Mouse (Mus musculus) liver, embryonic 14.5 days (tissue): ENCODE results near the gene Rmi2. TPM values are rescaled to one million over a fixed set of nuclear protein-coding genes. Genes with fewer than 3 reads are reported as not detected.

Experiments used
- ATAC-seq: fragments of 200-750 bp; cut with Nextera tagmentation; 2 replicates; pipeline ENCODE4 v1.8.0; 2017; ENCODE audit warnings: moderate number of reproducible peaks, mild to moderate bottlenecking, moderate library complexity; ENCODE audit not compliant: insufficient read depth
- DNase-seq, 3 experiments: peaks; one replicate each; pipeline ENCODE4 v3.0.0-alpha.2; 2012 to 2013; ENCODE audit warnings: low read depth in 3 of 3, low spot score in 3 of 3
- H3K27ac ChIP-seq: fragments of 300-500 bp; sonication (generic); 2 replicates; pipeline ENCODE4 v1.5.1; 2014; ENCODE audit warnings: moderate library complexity, mild to moderate bottlenecking, control low read depth, inconsistent platforms
- H3K27me3 ChIP-seq: fragments of 300-500 bp; sonication (generic); 2 replicates; pipeline ENCODE4 v1.6.1; 2014; ENCODE audit warnings: mild to moderate bottlenecking, low read length, moderate library complexity; ENCODE audit not compliant: control insufficient read depth, insufficient read depth
- H3K36me3 ChIP-seq: fragments of 300-500 bp; sonication (generic); replicated peaks from 2 replicates; pipeline ENCODE4 v1.6.1; 2014; ENCODE audit warnings: low read depth; ENCODE audit not compliant: control insufficient read depth, insufficient read depth
- H3K4me1 ChIP-seq, 2 experiments: fragments of 200-500 bp in 1 of 2; fragments of 300-500 bp in 1 of 2; sonication (generic) in 1 of 2; replicated peaks; 2 replicates each; pipeline ENCODE4 v1.6.1; 2012 to 2014; ENCODE audit warnings: antibody characterized with exemption in 1 of 2, inconsistent platforms in 1 of 2, low read length in 1 of 2; ENCODE audit not compliant: control insufficient read depth in 2 of 2, insufficient read depth in 2 of 2
- H3K4me2 ChIP-seq: fragments of 300-500 bp; sonication (generic); 2 replicates; pipeline ENCODE4 v1.6.1; 2014; ENCODE audit warnings: low read depth, mild to moderate bottlenecking, control low read depth, moderate library complexity
- H3K4me3 ChIP-seq, 2 experiments: fragments of 200-500 bp in 1 of 2; fragments of 300-500 bp in 1 of 2; sonication (generic) in 1 of 2; 2 replicates each; pipeline ENCODE4 v1.5.1; 2012 to 2014; ENCODE audit warnings: low read depth in 2 of 2, low read length in 2 of 2, mild to moderate bottlenecking in 2 of 2, control low read depth in 1 of 2, inconsistent platforms in 1 of 2, moderate library complexity in 1 of 2; ENCODE audit not compliant: insufficient read depth in 1 of 2
- H3K9ac ChIP-seq: fragments of 300-500 bp; sonication (generic); replicated peaks from 2 replicates; pipeline ENCODE4 v1.6.1; 2014; ENCODE audit warnings: mild to moderate bottlenecking, control low read depth, moderate library complexity
- H3K9me3 ChIP-seq: fragments of 300-500 bp; sonication (generic); 2 replicates; pipeline ENCODE4 v1.6.1; 2016; ENCODE audit warnings: low read length, mixed read lengths; ENCODE audit not compliant: control insufficient read depth
- CTCF ChIP-seq: IDR thresholded peaks from 2 replicates; pipeline ENCODE4 v1.5.1; 2016; ENCODE audit warnings: antibody characterized with exemption, low read depth, control low read depth
- EP300 ChIP-seq: IDR thresholded peaks from 2 replicates; pipeline ENCODE4 v1.6.1; 2016; ENCODE audit warnings: antibody characterized with exemption, low read depth
- WGBS: fragments of 180-500 bp; shearing (Covaris S2); extraction: QIAGEN DNeasy Blood & Tissue Kit; methylation state at CpG from one replicate; pipeline ENCODE4 v1.1.7; 2014; ENCODE audit not compliant: insufficient replicate concordance; 5-methylcytosine and 5-hydroxymethylcytosine counted together
- polyA plus RNA-seq, 2 experiments: library from polyadenylated mRNA; depleted of rRNA in 1 of 2; stranded (reverse) in 1 of 2; unstranded in 1 of 2; fragments of >200 nt; fragmentation: Nextera tagmentation in 1 of 2; extraction: Ambion mirVana in 1 of 2; gene quantifications; 2 replicates each; pipeline versions ENCODE4 v1.2.1 to v1.2.3; 2012 to 2014

The Rmi2 gene
- polyA plus RNA-seq (2012; rRNA removed) = 2.6 and 2.9 TPM in 2 replicates
- 1.3 TPM in 2 replicates for polyA plus RNA-seq (2014; fragmentation: Nextera tagmentation; extraction: Ambion mirVana)

DNA sequence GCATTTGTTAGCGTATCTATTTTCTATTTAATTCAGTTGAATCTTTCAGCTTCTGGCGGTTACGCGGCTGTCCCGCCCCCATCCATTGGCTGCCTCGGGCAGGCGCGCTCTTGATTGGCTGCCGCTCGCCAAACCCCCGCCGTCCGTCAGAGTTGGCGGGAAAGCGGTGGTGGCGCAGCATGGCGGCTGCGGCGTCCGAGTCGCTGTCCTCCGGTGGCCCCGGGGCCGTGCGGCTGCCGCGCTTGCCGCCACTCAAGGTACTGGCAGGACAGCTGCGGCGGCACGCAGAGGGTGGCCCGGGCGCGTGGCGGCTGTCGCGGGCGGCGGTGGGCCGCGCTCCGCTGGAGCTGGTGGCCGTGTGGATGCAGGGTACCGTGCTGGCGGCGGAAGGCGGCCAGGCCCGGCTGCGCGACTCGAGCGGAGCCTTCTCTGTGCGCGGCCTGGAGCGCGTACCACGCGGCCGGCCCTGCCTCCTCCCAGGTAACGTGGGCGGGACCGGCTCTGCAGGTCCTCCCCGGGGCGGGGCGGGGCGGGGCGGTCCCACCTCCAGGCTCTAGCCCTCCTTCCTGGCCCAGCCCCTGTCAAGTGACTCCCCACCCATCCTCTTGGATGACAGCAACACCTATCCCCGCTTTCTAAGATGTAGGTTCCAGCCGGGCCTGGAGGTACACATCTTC lies at the start of gene Rmi2:
Gene Rmi2 (plus strand): TSS at position 149 of the 677 bp plus-strand sequence.
- no peaks in the 10 kb centered on the region for H3K27me3 ChIP-seq
- H3K36me3 ChIP-seq = no peaks in the 10 kb centered on the region
- 1% methylated on average over 68 of the region's 69 CpGs for WGBS
- peak within 1 kb of the TSS; percentile 63 to 93 for H3K4me3 ChIP-seq
- peak; percentile 72 to 74 (median 74) for DNase-seq
- H3K27ac ChIP-seq = peak within 1 kb of the TSS; percentile 69
- no peaks in the 10 kb centered on the region for H3K9me3 ChIP-seq
- no peak for TF ChIP-seq EP300
- no peak for TF ChIP-seq CTCF
- peak within 1 kb of the TSS; percentile 87 for H3K9ac ChIP-seq
- peak within 1 kb of the TSS; percentile 97 for H3K4me2 ChIP-seq
- peak; percentile 97 for ATAC-seq
- H3K4me1 ChIP-seq = peaks cover 6 to 18% of the 10 kb centered on the region in 2 experiments

DNA sequence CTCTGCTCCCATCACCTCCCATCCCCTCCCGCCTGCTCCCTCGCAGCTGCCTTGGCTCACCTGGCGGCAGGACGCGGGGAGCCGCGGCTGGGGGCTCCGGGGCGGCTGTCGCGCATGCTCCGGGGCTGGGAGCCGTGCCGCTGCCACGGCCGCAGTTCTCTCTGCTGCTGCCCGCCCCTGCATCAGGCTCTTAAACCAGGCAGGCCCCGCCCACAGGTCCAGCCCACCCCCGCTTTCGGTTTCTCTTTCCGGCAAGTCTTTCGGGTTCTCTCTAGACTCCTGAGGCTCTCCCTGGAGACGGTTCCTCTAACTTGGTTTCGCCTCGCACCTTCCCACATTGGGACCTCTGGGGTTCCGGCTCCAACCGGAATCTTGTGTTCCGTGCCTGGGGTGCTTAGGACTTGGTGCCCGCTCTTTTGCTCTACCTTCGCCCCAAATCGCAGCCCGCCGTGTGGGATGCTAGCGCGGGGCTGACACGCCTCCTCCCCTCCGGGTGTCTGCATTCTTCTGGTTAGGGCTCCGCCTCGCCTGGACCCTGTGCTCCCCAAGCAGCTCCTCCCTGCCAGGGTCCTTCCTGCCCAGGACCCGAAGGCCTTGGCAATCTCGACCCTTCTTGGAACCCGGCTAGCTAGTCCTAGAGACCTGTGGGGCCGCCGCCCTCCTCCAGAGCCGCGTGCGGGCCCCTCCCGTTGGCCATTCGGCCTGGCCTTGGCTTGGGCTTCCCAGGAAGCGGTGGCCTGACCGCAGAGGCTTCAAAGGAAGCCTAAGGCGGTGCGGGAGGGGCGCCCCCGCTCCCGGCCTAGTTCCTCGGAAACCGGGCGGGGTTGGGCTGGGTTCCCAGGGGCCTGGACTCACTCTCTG lies 49.3 kb upstream of the Rmi2 start, which contains the start of gene Socs1:
Gene Socs1 (minus strand): TSS at position 166 of the 861 bp plus-strand sequence.
- Histone ChIP-seq H3K27me3 (peaks cover 26% of the 10 kb centered on the region), H3K9ac (peak within 1 kb of the TSS; percentile 74), H3K4me2 (peak within 1 kb of the TSS; percentile 93), H3K4me3 (peak within 1 kb of the TSS; percentile 81 to 91), H3K27ac (peak within 1 kb of the TSS; percentile 48), H3K4me1 (0 out of 4 replicates have a peak, but pooled peaks cover 0 to 2% of the 10 kb centered on the region in 2 experiments), H3K36me3 (no peaks in the 10 kb centered on the region), H3K9me3 (no peaks in the 10 kb centered on the region)
- peak; percentile 79 for ATAC-seq
- peak; percentile 57 to 72 (median 65) for DNase-seq
- TF ChIP-seq CTCF (no peak), EP300 (no peak)
- WGBS = under 1% methylated on average over 53 of the region's 59 CpGs

- no peak for TF ChIP-seq EP300
- TF ChIP-seq CTCF = peak; percentile 91
- WGBS = 2% methylated on average over 9 of the region's 9 CpGs
- DNase-seq (peak; percentile 70 to 71 (median 71)), ATAC-seq (peak; percentile 26; the same call in 1 of the 2 replicates)
- Histone ChIP-seq H3K27me3 (peaks cover 26% of the 10 kb centered on the region), H3K9ac (peak overlapping the region; percentile 74), H3K4me3 (peak overlapping the region; percentile 81 to 91), H3K4me2 (peak overlapping the region; percentile 93), H3K4me1 (0 out of 4 replicates have a peak, but pooled peaks cover 0 to 2% of the 10 kb centered on the region in 2 experiments), H3K36me3 (no peaks in the 10 kb centered on the region), H3K27ac (no peak overlapping the region), H3K9me3 (no peaks in the 10 kb centered on the region)
These were observed 48.6 kb upstream of the Rmi2 start for GRCm38 (mm10) chr16:10786288-10786687.

GRCm38 (mm10) chr16:10786782-10787547 lies 47.9 kb upstream of the Rmi2 start:
- H3K27me3 ChIP-seq = peaks cover 26% of the 10 kb centered on the region
- 57% methylated on average over 4 of the region's 4 CpGs for WGBS
- no peak overlapping the region for H3K4me2 ChIP-seq
- H3K36me3 ChIP-seq = no peaks in the 10 kb centered on the region
- DNase-seq (no peak), ATAC-seq (no peak)
- no peak overlapping the region for H3K27ac ChIP-seq
- H3K9me3 ChIP-seq = no peaks in the 10 kb centered on the region
- TF ChIP-seq CTCF (no peak), EP300 (no peak)
- H3K9ac ChIP-seq = no peak overlapping the region
- 0 out of 4 replicates have a peak, but pooled peaks cover 0 to 2% of the 10 kb centered on the region in 2 experiments for H3K4me1 ChIP-seq
- H3K4me3 ChIP-seq = no peak overlapping the region
